Comparison of ENCODE assay signal across 24 mouse cellular contexts in the genomic region with DNA sequence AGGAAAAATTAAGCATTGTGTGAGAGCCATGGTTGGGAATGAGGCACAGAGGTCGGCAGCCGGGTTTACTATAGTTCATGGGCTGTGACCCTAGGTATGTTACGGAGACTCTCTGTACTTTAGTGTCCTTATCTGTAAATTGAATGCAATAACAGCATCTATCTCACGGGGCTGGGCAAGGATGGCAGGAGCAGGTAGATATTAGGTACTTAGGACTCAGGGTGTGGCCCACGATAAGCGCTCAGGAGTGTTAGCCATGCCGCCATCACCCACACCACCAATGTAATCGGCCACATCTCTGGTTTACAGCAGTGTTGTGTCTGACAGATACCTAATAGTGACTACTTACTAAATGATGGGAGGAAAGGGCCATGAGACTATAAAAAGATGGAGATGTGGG. TPM values are rescaled to one million over a fixed set of nuclear protein-coding genes. Genes with fewer than 3 reads are reported as not detected.
"Had no signal": no experiment of that assay in that cellular context is flagged by ENCODE, and none has a peak within 500 bp of the region (broad histone marks: within the 10 kb centered on the region; RNA-seq: fewer than 3 reads in every experiment).

No protein-coding gene starts in this region.

- H3K9ac ChIP-seq: forebrain, embryonic 15.5 days; heart, embryonic 13.5 days; heart, embryonic 15.5 days; hindbrain, embryonic 13.5 days; hindbrain, embryonic 15.5 days; limb, embryonic 12.5 days; liver, embryonic 14.5 days had no signal

- H3K9me3 ChIP-seq: forebrain, embryonic 15.5 days; heart, embryonic 15.5 days; hindbrain, embryonic 13.5 days; hindbrain, embryonic 15.5 days; limb, embryonic 10.5 days; limb, embryonic 12.5 days had no signal

- H3K4me2 ChIP-seq: forebrain, embryonic 15.5 days; heart, embryonic 11.5 days; heart, embryonic 13.5 days; heart, embryonic 15.5 days; hindbrain, embryonic 13.5 days; hindbrain, embryonic 15.5 days; limb, embryonic 12.5 days had no signal

- DNase-seq: gastrocnemius, adult 2 months; gastrocnemius, postnatal 10 days; gastrocnemius, postnatal 36 days; heart, adult 18-20 months; heart, postnatal 14 days; heart, postnatal 36 days; kidney, adult 18-20 months; kidney, adult 8-10 months; kidney, postnatal 10 days; kidney, postnatal 25 days; kidney, postnatal 4 days; liver had no signal

- ATAC-seq: forebrain, embryonic 15.5 days; hindbrain, postnatal 0 days had no signal

- H3K4me3 ChIP-seq: forebrain, embryonic 15.5 days; gastrocnemius, adult 2 months; heart, embryonic 13.5 days; heart, embryonic 15.5 days; hindbrain, embryonic 13.5 days; hindbrain, embryonic 15.5 days; left cerebral cortex, adult 2 months; limb, embryonic 10.5 days; limb, embryonic 12.5 days had no signal

- H3K4me1 ChIP-seq: forebrain, embryonic 15.5 days; heart, embryonic 13.5 days; heart, embryonic 15.5 days; hindbrain, embryonic 13.5 days; hindbrain, embryonic 15.5 days; limb, embryonic 10.5 days; limb, embryonic 12.5 days had no signal

- H3K27me3 ChIP-seq: forebrain, embryonic 15.5 days; heart, embryonic 15.5 days; hindbrain, embryonic 13.5 days; hindbrain, embryonic 15.5 days had no signal

- H3K36me3 ChIP-seq: forebrain, embryonic 15.5 days; heart, embryonic 13.5 days; heart, embryonic 15.5 days; hindbrain, embryonic 13.5 days; hindbrain, embryonic 15.5 days; limb, embryonic 10.5 days; limb, embryonic 12.5 days had no signal

- H3K27ac ChIP-seq: forebrain, embryonic 15.5 days; gastrocnemius, adult 2 months; heart, embryonic 13.5 days; heart, embryonic 15.5 days; hindbrain, embryonic 13.5 days; hindbrain, embryonic 15.5 days; hindbrain, postnatal 0 days; left cerebral cortex, adult 2 months; limb, embryonic 10.5 days; limb, embryonic 12.5 days; liver, embryonic 14.5 days had no signal

RNA-seq across cellular contexts. Expression of a gene that starts 34.2 kb away (rescaled TPM):
- total RNA-seq: hematopoietic stem cell, adult 5-6 weeks had no signal

RNA-seq across cellular contexts. Expression of a gene that starts 52.5 kb away (rescaled TPM):
- total RNA-seq: hematopoietic stem cell, adult 5-6 weeks had no signal
